Mouse (Mus musculus) layer of hippocampus, postnatal 14 days (tissue): ENCODE measurements around the gene Mybph. TPM values are rescaled to one million over a fixed set of nuclear protein-coding genes. Genes with fewer than 3 reads are reported as not detected.

Experiments used
- total RNA-seq, 2 experiments: library from RNA; stranded (reverse); gene quantifications; 2 replicates each; pipeline ENCODE4 v1.2.3; 2021

Gene Mybph
- total RNA-seq, 2 experiments from 2014 or later, result 0.18 TPM; not detected in 1

Other genes with a start within 250 kb of the Mybph start
- 1 to 10 TPM; 3.3 to 4.5 TPM for gene Fmod, start 156.2 kb upstream of the Mybph start, total RNA-seq
- gene Btg2, start 114.3 kb upstream of the Mybph start, total RNA-seq, result 10 to 100 TPM; 14.1 to 19.2 TPM
- gene Chit1, start 82.2 kb upstream of the Mybph start, total RNA-seq, result under 1 TPM in 1 of 2 experiments, not detected in 1; 0.39 TPM
- gene Chil1, start 11.3 kb upstream of the Mybph start, total RNA-seq, result 1 to 10 TPM; 8.0 to 8.5 TPM
- 100 to 1,000 TPM; 213 to 218 TPM for gene Adora1, start 42.0 kb downstream of the Mybph start, total RNA-seq
- not detected for gene Myog, start 96.5 kb downstream of the Mybph start, total RNA-seq
- gene Ppfia4, start 139.5 kb downstream of the Mybph start, total RNA-seq, result 10 to 100 TPM; 82.3 to 86.7 TPM
- 10 to 100 TPM; 80.0 to 84.3 TPM for gene Tmem183a, start 168.5 kb downstream of the Mybph start, total RNA-seq
- gene 4933406M09Rik, start 192.5 kb downstream of the Mybph start, total RNA-seq, result not detected
- gene Cyb5r1, start 212.1 kb downstream of the Mybph start, total RNA-seq, result 10 to 100 TPM; 24.0 to 31.4 TPM
- gene Adipor1, start 221.9 kb downstream of the Mybph start, total RNA-seq, result 10 to 100 TPM; 62.2 to 64.1 TPM